Mouse (Mus musculus) kidney, adult 2 months (tissue): ENCODE results near the gene Efcab2.

ENCODE experiments used
- CTCF ChIP-seq: fragments of 200-500 bp; conservative IDR thresholded peaks from 2 replicates; pipeline ENCODE4 v1.5.1; 2011; ENCODE audit warnings: low read depth, mild to moderate bottlenecking, control low read depth, low read length, moderate library complexity, mixed read lengths; ENCODE audit not compliant: insufficient read depth, insufficient read length
- POLR2A ChIP-seq: fragments of 200-500 bp; IDR thresholded peaks from one replicate; pipeline ENCODE4 v1.6.1; 2011; ENCODE audit warnings: low read depth, low read length, control low read depth

DNA sequence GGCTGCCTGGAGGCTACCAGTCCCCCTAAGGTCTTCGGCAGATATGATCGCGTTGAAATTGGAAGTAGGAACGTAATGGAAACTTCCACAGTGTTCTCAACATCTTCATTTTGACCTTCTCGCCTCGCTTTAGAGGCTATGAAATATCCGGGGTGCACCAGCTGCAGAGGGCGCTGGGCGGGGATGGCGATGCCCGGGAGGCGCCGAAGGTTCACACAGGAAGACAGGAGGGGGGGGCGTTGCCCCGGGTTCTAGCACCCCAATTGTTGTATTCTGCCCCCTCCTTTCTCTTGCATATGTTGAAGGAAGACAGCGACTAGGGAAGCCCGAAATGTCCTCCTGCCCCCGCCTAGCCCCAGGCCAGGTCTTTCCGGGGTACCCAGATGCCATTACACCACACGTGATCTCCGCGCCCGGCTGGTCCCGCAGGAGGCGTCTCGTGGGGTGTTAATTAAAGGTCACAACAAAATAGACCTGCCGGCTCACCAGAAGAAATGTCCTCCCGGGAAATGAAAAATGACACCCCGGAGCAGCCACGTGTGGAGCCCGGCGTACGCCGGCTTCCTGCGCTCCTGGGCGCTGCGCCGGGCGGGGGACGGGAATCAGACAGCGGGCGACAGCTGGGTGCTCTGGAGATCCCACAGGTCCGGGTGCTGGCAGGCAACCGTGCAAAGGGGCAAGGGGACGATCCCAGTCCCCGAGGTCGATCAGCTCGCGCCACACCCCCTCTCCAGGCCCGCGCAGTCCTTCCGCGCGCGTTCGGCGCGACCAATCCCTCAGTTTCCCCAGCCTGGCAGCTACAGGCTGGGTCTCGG is 121.9 kb downstream of the Efcab2 start:
- TF ChIP-seq POLR2A (no peak), CTCF (no peak)
